Mouse (Mus musculus): ENCODE measurements at regions not wholly inside any gene's neighbourhood (a gene's known extent, or its start where the extent isn't known, plus 50 kb on each side); places are given as distances from the start of the nearest gene placed in this dataset.

- Histone ChIP-seq H3K4me1 (ENCODE audit: control insufficient read depth in 1 of 2, insufficient read depth in 2 of 2) (no peaks in the 10 kb centered on the region), H3K27ac (ENCODE audit: insufficient read depth, low read depth) (no peak overlapping the region), H3K9ac (ENCODE audit: insufficient read depth, low read depth) (no peak overlapping the region), H3K27me3 (replicated peaks) (no peaks in the 10 kb centered on the region), H3K9me3 (replicated peaks; ENCODE audit: low read length) (no peaks in the 10 kb centered on the region), H3K79me2 (replicated peaks; ENCODE audit: control insufficient read depth, extremely low read depth, insufficient read depth, poor library complexity, severe bottlenecking) (no peaks in the 10 kb centered on the region), H3K4me2 (ENCODE audit: insufficient read depth, low read depth, poor library complexity, severe bottlenecking) (no peak overlapping the region), H3K36me3 (replicated peaks in 1 of 2; ENCODE audit: control insufficient read depth in 1 of 2, insufficient read depth in 1 of 2, low read length in 1 of 2) (no peaks in the 10 kb centered on the region), H3K4me3 (replicated peaks in 1 of 3; ENCODE audit: low read depth in 2 of 3, low read length in 2 of 3, poor library complexity in 1 of 3) (no peak overlapping the region)
- TF ChIP-seq HCFC1 (IDR thresholded peaks at IDR 0.05; ENCODE audit: low read depth, low read length) (no peak), MAFK (IDR thresholded peaks at IDR 0.05; ENCODE audit: insufficient replicate concordance, low read length) (no peak), IRF4 (IDR thresholded peaks at IDR 0.05; ENCODE audit: low read depth, low read length) (no peak), BHLHE40 (IDR thresholded peaks at IDR 0.05; ENCODE audit: low read depth, low read length) (no peak), USF2 (conservative IDR thresholded peaks at IDR 0.05; ENCODE audit: low read depth, low read length) (no peak), TCF12 (IDR thresholded peaks at IDR 0.05; ENCODE audit: low read depth, low read length) (no peak)
- in situ Hi-C loops (cut with MboI; ENCODE audit: low pct_ligation_motif_present, low pct_unique_long_range_greater_than_20kb, low sequenced_read_pairs): no loop called here
- no peak for DNase-seq (ENCODE audit: extremely low read depth)
- dilution Hi-C loops (cut with MboI; ENCODE audit: extremely low pct_ligation_motif_present, extremely low pct_unique_long_range_greater_than_20kb, low sequenced_read_pairs): no loop called here
Observed at GRCm38 (mm10) chr10:45849841-45850240, 272.2 kb downstream of the Hace1 start.

DNA sequence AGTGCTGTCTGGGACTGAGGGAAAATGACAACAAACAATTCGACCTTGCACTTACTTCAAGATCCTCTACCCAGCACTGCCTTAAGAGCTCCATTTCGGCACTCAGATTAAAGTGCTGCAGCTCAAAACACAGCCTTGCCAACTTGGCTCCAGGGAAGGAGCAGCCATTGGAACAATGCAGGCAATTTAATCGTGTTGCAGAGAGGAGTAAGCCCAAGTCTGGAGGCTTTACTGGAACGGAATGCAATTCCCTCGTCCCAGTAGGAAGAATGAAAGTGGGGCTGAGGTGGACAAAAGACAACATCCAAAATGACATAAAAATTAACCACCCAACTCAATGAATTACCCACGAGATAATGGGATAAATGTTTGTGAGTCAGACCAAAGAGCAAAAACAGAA, 273.0 kb downstream of the Hace1 start:
- H3K4me1 ChIP-seq (ENCODE audit: control insufficient read depth in 1 of 2, insufficient read depth in 2 of 2): no peaks in the 10 kb centered on the region
- TF ChIP-seq KAT2A (IDR thresholded peaks at IDR 0.05; ENCODE audit: insufficient replicate concordance, low read length) (no peak), HCFC1 (IDR thresholded peaks at IDR 0.05; ENCODE audit: low read depth, low read length) (no peak), USF2 (conservative IDR thresholded peaks at IDR 0.05; ENCODE audit: low read depth, low read length) (no peak), TBP (conservative IDR thresholded peaks at IDR 0.05; ENCODE audit: low read depth, low read length) (no peak)
- H3K27ac ChIP-seq (ENCODE audit: insufficient read depth, low read depth): no peak overlapping the region
- in situ Hi-C loops (cut with MboI; ENCODE audit: low pct_ligation_motif_present, low pct_unique_long_range_greater_than_20kb, low sequenced_read_pairs): no loop called here
- no peaks in the 10 kb centered on the region for H3K36me3 ChIP-seq (replicated peaks in 1 of 2; ENCODE audit: control insufficient read depth in 1 of 2, insufficient read depth in 1 of 2, low read length in 1 of 2)
- dilution Hi-C loops (cut with MboI; ENCODE audit: extremely low pct_ligation_motif_present, extremely low pct_unique_long_range_greater_than_20kb, low sequenced_read_pairs): no loop called here
- no peak for DNase-seq (ENCODE audit: extremely low read depth)
- no peak overlapping the region for H3K4me2 ChIP-seq (ENCODE audit: insufficient read depth, low read depth, poor library complexity, severe bottlenecking)
- no peaks in the 10 kb centered on the region for H3K79me2 ChIP-seq (replicated peaks; ENCODE audit: control insufficient read depth, extremely low read depth, insufficient read depth, poor library complexity, severe bottlenecking)
- H3K9me3 ChIP-seq (replicated peaks; ENCODE audit: low read length): no peaks in the 10 kb centered on the region
- H3K4me3 ChIP-seq (replicated peaks in 1 of 3; ENCODE audit: low read depth in 2 of 3, low read length in 2 of 3, poor library complexity in 1 of 3): no peak overlapping the region
- no peak overlapping the region for H3K9ac ChIP-seq (ENCODE audit: insufficient read depth, low read depth)
- no peaks in the 10 kb centered on the region for H3K27me3 ChIP-seq (replicated peaks)

DNA sequence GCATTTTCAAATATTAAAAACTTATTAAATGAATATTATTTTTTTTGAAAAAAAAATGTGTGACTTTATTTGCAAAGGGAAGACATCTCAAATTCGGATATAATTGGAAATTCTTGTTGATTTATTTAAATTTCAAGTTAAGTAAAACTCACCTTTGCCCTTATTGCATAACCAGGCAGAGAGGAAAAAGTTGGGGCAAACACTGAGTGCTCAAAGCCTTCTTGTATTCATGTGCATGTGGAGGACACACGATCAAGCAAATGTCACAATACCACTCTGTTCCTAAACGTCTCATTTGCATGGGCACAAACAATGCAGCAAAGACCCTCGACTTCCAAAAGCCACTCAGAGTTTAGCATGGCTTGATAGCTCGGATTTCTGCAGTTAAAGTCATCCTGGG, 275.1 kb downstream of the Hace1 start:
- dilution Hi-C loops (cut with MboI; ENCODE audit: extremely low pct_ligation_motif_present, extremely low pct_unique_long_range_greater_than_20kb, low sequenced_read_pairs): no loop called here
- no peaks in the 10 kb centered on the region for H3K27me3 ChIP-seq (replicated peaks)
- H3K36me3 ChIP-seq (replicated peaks in 1 of 2; ENCODE audit: control insufficient read depth in 1 of 2, insufficient read depth in 1 of 2, low read length in 1 of 2): no peaks in the 10 kb centered on the region
- H3K4me1 ChIP-seq (ENCODE audit: control insufficient read depth in 1 of 2, insufficient read depth in 2 of 2): no peaks in the 10 kb centered on the region
- no peak overlapping the region for H3K4me3 ChIP-seq (replicated peaks in 1 of 3; ENCODE audit: low read depth in 2 of 3, low read length in 2 of 3, poor library complexity in 1 of 3)
- H3K4me2 ChIP-seq (ENCODE audit: insufficient read depth, low read depth, poor library complexity, severe bottlenecking): no peak overlapping the region
- H3K9ac ChIP-seq (ENCODE audit: insufficient read depth, low read depth): no peak overlapping the region
- TF ChIP-seq IRF4 (IDR thresholded peaks at IDR 0.05; ENCODE audit: low read depth, low read length): no peak
- TF ChIP-seq SMC3 (IDR thresholded peaks at IDR 0.05; ENCODE audit: low read depth, low read length): no peak
- no peak for TF ChIP-seq E2F4 (IDR thresholded peaks at IDR 0.05; ENCODE audit: insufficient replicate concordance, low read depth, low read length)
- no peak for TF ChIP-seq MEF2A (IDR thresholded peaks at IDR 0.05; ENCODE audit: borderline replicate concordance, low read depth, low read length)
- no peaks in the 10 kb centered on the region for H3K79me2 ChIP-seq (replicated peaks; ENCODE audit: control insufficient read depth, extremely low read depth, insufficient read depth, poor library complexity, severe bottlenecking)
- no peaks in the 10 kb centered on the region for H3K9me3 ChIP-seq (replicated peaks; ENCODE audit: low read length)
- in situ Hi-C loops (cut with MboI; ENCODE audit: low pct_ligation_motif_present, low pct_unique_long_range_greater_than_20kb, low sequenced_read_pairs): no loop called here
- DNase-seq (ENCODE audit: extremely low read depth): no peak
- no peak overlapping the region for H3K27ac ChIP-seq (ENCODE audit: insufficient read depth, low read depth)
